Mouse (Mus musculus) midbrain, postnatal 0 days (tissue): ENCODE data around the gene Dag1. TPM values are rescaled to one million over a fixed set of nuclear protein-coding genes. Genes with fewer than 3 reads are reported as not detected.

ENCODE experiments used
- ATAC-seq: fragments of 200-750 bp; cut with Nextera tagmentation; 2 replicates; pipeline ENCODE4 v1.8.0; 2017; ENCODE audit warnings: moderate number of reproducible peaks, mild to moderate bottlenecking, moderate TSS enrichment, moderate library complexity; ENCODE audit not compliant: low FRiP score
- DNase-seq: peaks from one replicate; pipeline ENCODE4 v3.0.0-alpha.2; 2015; ENCODE audit warnings: low spot score
- H3K27ac ChIP-seq: fragments of 300-500 bp; sonication (generic); 2 replicates; pipeline ENCODE4 v1.5.1; 2014; ENCODE audit warnings: low read depth, mild to moderate bottlenecking, low read length, mixed read lengths
- H3K27me3 ChIP-seq: fragments of 300-500 bp; sonication (generic); 2 replicates; pipeline ENCODE4 v1.6.1; 2014; ENCODE audit warnings: low read length, control low read depth, mixed read lengths; ENCODE audit not compliant: insufficient read depth
- H3K36me3 ChIP-seq: fragments of 300-500 bp; sonication (generic); 2 replicates; pipeline ENCODE4 v1.6.1; 2014; ENCODE audit warnings: low read length, control low read depth, mixed read lengths; ENCODE audit not compliant: insufficient read depth
- H3K4me1 ChIP-seq: fragments of 300-500 bp; sonication (generic); 2 replicates; pipeline ENCODE4 v1.6.1; 2014; ENCODE audit warnings: mild to moderate bottlenecking, control low read depth, antibody characterized with exemption, low read length, mixed read lengths; ENCODE audit not compliant: insufficient read depth
- H3K4me2 ChIP-seq: fragments of 300-500 bp; sonication (generic); 2 replicates; pipeline ENCODE4 v1.6.1; 2014; ENCODE audit warnings: low read depth, mild to moderate bottlenecking, low read length, mixed read lengths; ENCODE audit not compliant: poor library complexity, severe bottlenecking
- H3K4me3 ChIP-seq: fragments of 300-500 bp; sonication (generic); 2 replicates; pipeline ENCODE4 v1.5.1; 2014; ENCODE audit warnings: low read depth, mild to moderate bottlenecking, low read length, moderate library complexity
- H3K9ac ChIP-seq: fragments of 300-500 bp; sonication (generic); replicated peaks from 2 replicates; pipeline ENCODE4 v1.6.1; 2014; ENCODE audit warnings: mild to moderate bottlenecking, low read length, moderate library complexity, mixed read lengths; ENCODE audit not compliant: poor library complexity, severe bottlenecking
- H3K9me3 ChIP-seq: fragments of 300-500 bp; sonication (generic); 2 replicates; pipeline ENCODE4 v1.6.1; 2016; ENCODE audit warnings: low read length, control low read depth
- CTCF ChIP-seq: IDR thresholded peaks from 2 replicates; pipeline ENCODE4 v1.5.1; 2016; ENCODE audit warnings: antibody characterized with exemption, mild to moderate bottlenecking
- WGBS: fragments of 180-500 bp; shearing (Covaris S2); extraction: QIAGEN DNeasy Blood & Tissue Kit; methylation state at CpG from one replicate; pipeline ENCODE4 v1.1.7; 2014; 5-methylcytosine and 5-hydroxymethylcytosine counted together
- polyA plus RNA-seq: library from polyadenylated mRNA; unstranded; fragments of >200 nt; fragmentation: Nextera tagmentation; extraction: Ambion mirVana; gene quantifications from 2 replicates; pipeline ENCODE4 v1.2.1, GENCODE M21; 2015
- total RNA-seq: library from RNA; depleted of rRNA; stranded (reverse); fragments of >200 nt; gene quantifications from 2 replicates; pipeline ENCODE4 v1.2.3, GENCODE M21; 2014

The Dag1 gene
- total and polyA plus RNA-seq, 2 experiments from 2014 or later: 79.7 to 141 TPM

DNA sequence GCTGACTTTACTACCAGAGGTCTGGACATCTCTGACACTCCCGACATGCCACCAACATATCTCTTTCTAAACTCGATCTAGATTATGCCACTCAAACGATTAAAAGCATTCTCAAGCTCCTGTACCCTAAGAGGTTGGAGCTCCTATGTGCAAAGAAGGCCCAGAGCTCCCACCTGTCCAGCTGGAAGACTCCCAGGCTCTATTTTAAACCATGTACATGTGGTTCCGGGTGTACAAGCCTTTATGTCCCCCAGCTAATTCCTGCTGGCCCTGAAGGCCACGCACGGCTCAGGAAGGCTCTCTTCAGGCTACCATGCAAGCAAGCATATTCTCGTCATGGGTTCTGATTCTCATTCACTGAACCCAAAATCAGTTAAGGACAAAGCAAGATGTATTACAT lies 1.9 kb downstream of the Dag1 start:
- H3K4me2 ChIP-seq: peak overlapping the region; percentile 76
- H3K4me3 ChIP-seq: peak overlapping the region; percentile 88; the same call in 1 of the 2 replicates
- H3K4me1 ChIP-seq: peaks cover 11% of the 10 kb centered on the region
- no peaks in the 10 kb centered on the region for H3K27me3 ChIP-seq
- 78% methylated on average over 7 of the region's 7 CpGs for WGBS
- no peaks in the 10 kb centered on the region for H3K9me3 ChIP-seq
- no peak for TF ChIP-seq CTCF
- H3K27ac ChIP-seq: no peak overlapping the region
- H3K36me3 ChIP-seq: no peaks in the 10 kb centered on the region
- ATAC-seq (no peak), DNase-seq (no peak)
- no peak overlapping the region for H3K9ac ChIP-seq

DNA sequence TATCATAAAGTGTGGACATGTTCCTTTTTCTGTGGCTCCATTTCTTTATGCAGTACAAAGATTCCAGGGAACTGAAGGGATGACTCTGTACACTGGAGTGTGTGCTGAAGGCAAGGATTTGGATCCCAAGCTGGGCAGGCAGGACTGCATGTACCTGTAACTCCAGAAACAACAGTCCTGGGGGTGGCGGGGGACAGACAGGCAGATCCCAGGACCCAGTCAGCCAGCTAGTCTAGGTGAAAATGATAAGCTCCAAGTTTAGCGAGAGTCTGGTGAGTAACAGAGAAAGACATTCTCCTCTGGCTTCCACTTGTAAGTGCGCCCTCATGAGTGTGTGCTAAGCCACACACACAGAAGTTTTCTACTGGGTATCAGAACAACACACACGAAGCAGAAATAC lies 3.2 kb downstream of the Dag1 start:
- Histone ChIP-seq H3K4me2 (no peak overlapping the region), H3K27ac (no peak overlapping the region), H3K9me3 (no peaks in the 10 kb centered on the region), H3K36me3 (no peaks in the 10 kb centered on the region), H3K27me3 (no peaks in the 10 kb centered on the region), H3K4me3 (no peak overlapping the region), H3K4me1 (peaks cover 11% of the 10 kb centered on the region), H3K9ac (no peak overlapping the region)
- DNase-seq (no peak), ATAC-seq (no peak)
- 88% methylated on average over 4 of the region's 4 CpGs for WGBS
- TF ChIP-seq CTCF: no peak

DNA sequence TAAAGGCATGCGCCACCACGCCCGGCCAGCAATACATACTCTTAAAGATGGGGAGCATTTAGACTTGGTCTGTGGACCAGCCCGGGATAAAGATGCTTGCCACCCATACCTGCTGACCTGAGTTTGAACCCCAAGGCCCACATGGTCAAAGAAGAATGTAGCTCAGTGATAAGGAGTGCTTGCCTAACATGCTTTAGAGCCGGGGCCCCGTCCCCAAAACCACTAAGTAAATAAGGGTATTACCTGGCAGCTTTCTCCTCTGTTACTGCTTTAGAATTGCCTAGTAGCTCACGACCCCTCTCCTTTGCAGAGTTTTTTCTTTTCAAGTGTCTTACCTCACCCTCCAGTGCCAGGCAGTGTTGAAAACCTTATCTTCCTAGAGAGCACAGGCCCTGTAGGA lies 11.0 kb downstream of the Dag1 start:
- Histone ChIP-seq H3K9me3 (no peaks in the 10 kb centered on the region), H3K4me3 (no peak overlapping the region), H3K4me2 (no peak overlapping the region), H3K36me3 (peaks cover 16% of the 10 kb centered on the region; the same call in 1 of the 2 replicates), H3K27me3 (no peaks in the 10 kb centered on the region), H3K4me1 (no peaks in the 10 kb centered on the region), H3K27ac (no peak overlapping the region), H3K9ac (no peak overlapping the region)
- ATAC-seq (no peak), DNase-seq (no peak)
- WGBS: 97% methylated on average over 7 of the region's 7 CpGs
- no peak for TF ChIP-seq CTCF

DNA sequence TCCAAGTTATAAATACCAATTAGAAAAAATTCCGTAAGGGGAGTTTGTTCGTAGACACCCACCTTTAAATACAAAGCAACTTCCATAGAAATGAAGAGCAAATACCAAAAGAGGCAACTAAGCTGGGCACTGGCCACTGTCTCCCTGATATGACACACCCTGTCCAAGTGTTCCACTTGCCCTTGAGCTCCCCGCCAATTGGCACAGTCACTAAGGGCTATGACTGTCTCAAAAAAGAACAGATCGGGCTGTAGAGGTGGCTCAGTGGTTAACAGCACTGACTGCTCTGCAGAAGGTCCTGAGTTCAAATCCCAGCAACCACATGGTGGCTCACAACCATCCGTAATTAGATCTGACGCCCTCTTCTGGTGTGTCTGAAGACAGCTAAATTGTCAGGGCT lies 11.9 kb downstream of the Dag1 start:
- no peak for TF ChIP-seq CTCF
- Histone ChIP-seq H3K27me3 (no peaks in the 10 kb centered on the region), H3K9me3 (no peaks in the 10 kb centered on the region), H3K4me1 (no peaks in the 10 kb centered on the region), H3K9ac (no peak overlapping the region), H3K36me3 (peaks cover 16% of the 10 kb centered on the region; the same call in 1 of the 2 replicates), H3K27ac (no peak overlapping the region), H3K4me2 (no peak overlapping the region), H3K4me3 (no peak overlapping the region)
- WGBS: 94% methylated on average over 6 of the region's 6 CpGs
- ATAC-seq (no peak), DNase-seq (no peak)

DNA sequence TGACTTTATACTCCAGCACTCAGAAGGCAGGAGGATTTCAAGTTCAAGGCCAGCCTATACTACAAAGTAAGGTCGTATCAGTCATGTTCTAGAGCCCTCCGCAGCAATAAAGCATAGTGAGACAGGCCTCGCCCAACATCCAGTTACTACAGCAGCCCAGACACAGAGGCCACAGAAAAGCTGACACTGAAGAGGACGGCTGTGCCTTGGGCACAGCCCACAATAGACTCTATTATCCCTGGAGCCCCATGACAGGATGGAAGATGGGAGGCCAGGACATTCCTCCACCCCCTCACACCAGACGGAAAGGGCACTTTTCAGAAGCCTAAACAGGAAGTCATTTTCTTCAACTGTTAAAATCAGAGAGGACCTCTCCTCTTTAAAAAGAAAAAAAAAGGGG lies 14.8 kb downstream of the Dag1 start:
- no peak overlapping the region for H3K4me2 ChIP-seq
- no peaks in the 10 kb centered on the region for H3K9me3 ChIP-seq
- H3K27me3 ChIP-seq: no peaks in the 10 kb centered on the region
- no peaks in the 10 kb centered on the region for H3K4me1 ChIP-seq
- DNase-seq: no peak
- no peak for TF ChIP-seq CTCF
- no peak overlapping the region for H3K4me3 ChIP-seq
- ATAC-seq: no peak
- H3K27ac ChIP-seq: no peak overlapping the region
- peaks cover 23% of the 10 kb centered on the region; the same call in 1 of the 2 replicates for H3K36me3 ChIP-seq
- no peak overlapping the region for H3K9ac ChIP-seq
- 76% methylated on average over 5 of the region's 5 CpGs for WGBS

DNA sequence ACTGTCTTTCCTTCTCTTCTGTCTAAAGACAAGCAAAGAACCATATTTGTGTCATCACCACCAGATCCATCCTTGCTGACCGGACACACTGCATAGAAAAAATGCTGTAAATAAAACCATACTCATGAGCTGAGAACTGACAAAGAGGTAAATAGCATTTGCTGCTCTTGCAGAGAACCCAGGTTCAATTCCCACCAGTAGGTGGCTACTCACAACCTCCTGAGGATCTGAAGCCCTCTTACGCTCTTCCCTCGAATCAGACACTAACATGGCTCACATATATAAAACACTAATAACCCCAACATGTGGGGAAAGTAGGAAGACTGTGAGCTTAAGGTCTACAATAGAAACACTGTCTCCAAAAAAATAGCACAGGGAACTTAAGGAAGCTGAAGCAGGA lies 18.8 kb downstream of the Dag1 start:
- 82% methylated on average over 3 of the region's 3 CpGs for whole genome bisulfite sequencing
- ATAC-seq (no peak), DNase-seq (no peak)

More for the DNA sequence above, 18.8 kb downstream of the Dag1 start:
- TF ChIP-seq CTCF: peak; percentile 40
- Histone ChIP-seq H3K9me3 (no peaks in the 10 kb centered on the region), H3K4me3 (no peak overlapping the region), H3K36me3 (0 out of 2 replicates have a peak, but pooled peaks cover 7% of the 10 kb centered on the region), H3K27ac (no peak overlapping the region), H3K4me1 (no peaks in the 10 kb centered on the region), H3K4me2 (no peak overlapping the region), H3K27me3 (no peaks in the 10 kb centered on the region), H3K9ac (no peak overlapping the region)
